ENCODE assay signal across 14 mouse cellular contexts in the genomic region with DNA sequence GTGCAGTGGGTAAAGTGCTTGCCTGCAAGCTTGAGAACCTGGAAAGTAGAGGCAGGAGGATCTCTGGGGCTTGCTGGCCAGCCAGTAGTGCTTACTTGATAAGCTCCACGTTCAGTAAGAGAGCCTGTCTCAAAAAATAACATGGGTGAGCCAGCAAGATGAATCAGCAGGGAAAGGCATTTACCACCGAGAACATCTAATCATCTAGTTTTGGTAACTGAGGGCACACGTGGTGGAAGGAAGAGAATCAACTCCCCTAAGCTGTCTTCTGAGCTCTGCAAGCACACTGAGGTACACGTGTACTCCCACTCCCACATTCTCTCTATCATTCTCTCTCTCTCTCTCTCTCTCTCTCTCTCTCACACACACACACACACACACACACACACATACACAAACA.
"Had no signal": no experiment of that assay in that cellular context is flagged by ENCODE, and none has a peak within 500 bp of the region (broad histone marks: within the 10 kb centered on the region; RNA-seq: fewer than 3 reads in every experiment).

No protein-coding gene starts in this region.

- DNase-seq: kidney, adult 18-20 months; layer of hippocampus, adult 9-11 months; layer of hippocampus, postnatal 36 days; lung, postnatal 10 days; right cerebral cortex, adult 18-20 months; right cerebral cortex, postnatal 25 days; thymus, adult 2 months; thymus, postnatal 36 days had no signal

- H3K4me1 ChIP-seq: limb, embryonic 15.5 days; midbrain, embryonic 13.5 days had no signal

- H3K4me3 ChIP-seq: limb, embryonic 15.5 days; liver, embryonic 15.5 days; midbrain, embryonic 13.5 days; myocyte; neural tube, embryonic 15.5 days had no signal

- ATAC-seq: midbrain, embryonic 13.5 days had no signal

- H3K9ac ChIP-seq: limb, embryonic 15.5 days; liver, embryonic 15.5 days; lung, embryonic 14.5 days; midbrain, embryonic 13.5 days; neural tube, embryonic 15.5 days had no signal

- H3K27ac ChIP-seq: limb, embryonic 15.5 days; midbrain, embryonic 13.5 days; neural tube, embryonic 15.5 days had no signal

- H3K4me2 ChIP-seq: limb, embryonic 15.5 days; liver, embryonic 15.5 days; lung, embryonic 14.5 days; midbrain, embryonic 13.5 days; neural tube, embryonic 15.5 days had no signal

- H3K9me3 ChIP-seq: limb, embryonic 15.5 days; liver, embryonic 15.5 days; midbrain, embryonic 13.5 days; neural tube, embryonic 15.5 days had no signal

- H3K27me3 ChIP-seq: limb, embryonic 15.5 days; liver, embryonic 15.5 days; midbrain, embryonic 13.5 days; neural tube, embryonic 15.5 days had no signal
